Mouse (Mus musculus) brain, adult 2 months (tissue): ENCODE measurements around the gene Pxt1.
"Not testable (repeated sequence)": the region's sequence is repeated elsewhere in the genome, so short reads cannot be mapped to it uniquely, and the experiment has no call there.

Experiments
- DNase-seq: peaks from one replicate; pipeline ENCODE4 v3.0.0; 2011; ENCODE audit warnings: low read depth, low spot score

Pxt1 gene

GRCm38 (mm10) chr17:28943740-28944139 is at the start of gene Pxt1:
Pxt1 (minus strand) TSS chr17:28943840.
- no peak for DNase-seq

GRCm38 (mm10) chr17:28993004-28993403 is 49.4 kb upstream of the Pxt1 start:
- DNase-seq = not testable (repeated sequence)

- DNase-seq = peak; percentile 66
Observed at GRCm38 (mm10) chr17:28992105-28992504, 48.5 kb upstream of the Pxt1 start.

DNA sequence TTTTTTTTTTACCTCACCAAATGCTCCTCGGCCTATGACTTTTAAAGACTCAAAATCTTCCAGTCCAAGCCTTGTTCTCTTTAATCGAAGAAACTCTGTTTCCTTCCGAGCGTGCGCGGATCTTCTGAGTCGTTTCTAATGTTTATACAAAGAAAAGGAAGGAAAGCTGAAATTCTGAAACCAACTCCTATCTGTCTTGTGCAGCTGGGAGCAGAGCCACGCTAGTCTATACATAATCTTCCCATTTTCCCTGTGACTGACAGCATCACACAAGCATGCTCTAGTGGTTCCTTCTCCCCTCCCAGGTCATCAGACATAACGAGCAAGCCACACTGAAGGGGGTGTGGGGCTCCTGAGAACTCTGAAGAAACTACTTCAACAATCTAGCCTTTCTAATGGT is 47.6 kb upstream of the Pxt1 start:
- no peak for DNase-seq

- DNase-seq = no peak
Observed at GRCm38 (mm10) chr17:28990060-28990459, 46.4 kb upstream of the Pxt1 start.

- no peak for DNase-seq
Observed at GRCm38 (mm10) chr17:28988996-28989395, 45.4 kb upstream of the Pxt1 start.

- no peak for DNase-seq
Observed at GRCm38 (mm10) chr17:28988291-28988690, 44.7 kb upstream of the Pxt1 start.

DNA sequence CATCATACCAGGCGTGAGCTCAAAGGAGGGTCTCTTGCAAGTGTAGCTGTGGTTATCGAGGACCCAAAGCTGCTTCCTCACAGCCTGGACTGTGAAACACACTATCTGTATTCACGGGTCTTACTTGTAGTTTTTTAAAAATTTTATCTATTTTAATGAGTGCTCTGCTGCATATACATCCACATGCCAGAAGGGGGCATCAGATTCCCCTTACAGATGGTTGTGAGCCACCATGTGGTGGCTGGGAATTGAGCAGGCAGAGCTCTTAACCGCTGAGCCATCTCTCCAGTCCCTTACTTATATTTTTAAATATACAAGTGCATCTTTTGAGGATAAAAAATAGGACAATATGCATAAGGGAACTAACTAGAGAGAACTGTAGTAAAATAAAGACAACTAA is 44.1 kb upstream of the Pxt1 start:
- peak; percentile 73 for DNase-seq

- DNase-seq = no peak
Observed at GRCm38 (mm10) chr17:28986833-28987232, 43.2 kb upstream of the Pxt1 start.

DNA sequence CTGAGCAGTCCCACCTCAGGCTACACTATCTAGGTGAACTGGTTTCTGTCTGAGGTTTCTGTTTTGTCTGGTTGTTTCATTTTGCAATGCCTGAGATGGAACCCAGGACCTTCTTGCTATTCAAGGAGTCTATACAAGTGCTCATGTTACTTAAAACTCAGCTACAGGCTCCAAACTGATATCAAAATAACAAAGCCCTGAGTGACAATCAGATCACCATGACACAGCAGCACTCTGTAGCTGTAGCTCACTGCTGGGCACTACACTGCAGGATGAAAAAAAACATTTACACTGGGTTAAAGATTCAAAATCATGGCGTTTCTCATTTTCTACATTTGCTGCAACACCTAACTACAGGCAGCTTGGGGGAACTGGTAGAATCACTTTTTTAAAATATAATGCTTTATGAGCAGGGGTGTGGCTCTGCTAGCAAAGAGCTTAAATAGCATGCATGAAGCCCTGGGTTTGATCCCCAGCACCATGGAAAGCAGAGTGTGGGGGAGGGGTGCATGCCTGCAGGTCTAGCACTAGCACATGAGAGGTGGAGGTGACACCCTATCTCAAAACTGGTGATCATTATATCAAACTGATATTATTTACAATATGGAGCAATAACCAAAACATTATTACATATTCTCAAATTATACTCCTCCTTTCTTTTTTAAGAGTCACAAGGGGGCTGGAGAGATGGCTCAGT is 41.2 kb upstream of the Pxt1 start:
- no peak for DNase-seq

GRCm38 (mm10) chr17:28982591-28982990 is 39.0 kb upstream of the Pxt1 start:
- no peak for DNase-seq

GRCm38 (mm10) chr17:28981081-28981480 is 37.4 kb upstream of the Pxt1 start:
- DNase-seq = peak; percentile 23

DNA sequence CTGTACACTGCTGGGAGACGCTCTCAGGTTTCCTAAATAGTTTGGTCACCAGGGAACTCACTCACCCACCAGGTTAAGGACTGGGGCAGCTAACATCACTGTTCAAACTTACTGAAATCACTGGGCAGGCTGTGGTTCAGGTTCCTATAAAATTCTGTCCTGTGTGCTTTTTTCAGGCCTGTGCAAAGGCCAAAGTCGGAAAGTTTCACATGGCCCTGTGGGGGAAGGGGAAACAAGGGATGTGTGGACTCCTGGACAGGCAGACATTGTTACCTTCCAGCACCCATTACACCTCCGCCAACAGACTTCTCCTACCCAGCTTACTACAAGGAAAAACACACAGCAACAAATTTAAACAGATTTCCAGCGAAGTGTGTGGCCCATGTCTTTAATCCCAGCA is 35.5 kb upstream of the Pxt1 start:
- DNase-seq = no peak

DNA sequence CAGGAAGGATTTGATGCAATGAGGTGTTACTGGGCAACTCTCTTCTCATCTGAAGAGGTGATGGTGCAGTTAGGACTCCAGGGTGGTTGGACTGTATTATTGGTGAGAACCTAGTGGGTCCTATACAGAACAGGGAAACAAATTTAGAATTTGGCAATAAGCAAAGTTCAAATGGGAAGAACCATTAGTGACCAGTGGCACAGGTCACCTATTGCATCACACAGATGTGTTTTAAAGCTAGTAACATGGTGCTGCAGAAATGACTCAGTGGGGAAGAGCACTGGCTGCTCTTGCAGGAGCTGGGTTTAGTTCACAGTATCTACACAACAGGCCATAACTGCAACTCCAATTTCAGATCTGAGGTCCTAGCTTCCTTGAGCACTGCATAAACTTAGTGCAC is 26.5 kb upstream of the Pxt1 start:
- no peak for DNase-seq

DNA sequence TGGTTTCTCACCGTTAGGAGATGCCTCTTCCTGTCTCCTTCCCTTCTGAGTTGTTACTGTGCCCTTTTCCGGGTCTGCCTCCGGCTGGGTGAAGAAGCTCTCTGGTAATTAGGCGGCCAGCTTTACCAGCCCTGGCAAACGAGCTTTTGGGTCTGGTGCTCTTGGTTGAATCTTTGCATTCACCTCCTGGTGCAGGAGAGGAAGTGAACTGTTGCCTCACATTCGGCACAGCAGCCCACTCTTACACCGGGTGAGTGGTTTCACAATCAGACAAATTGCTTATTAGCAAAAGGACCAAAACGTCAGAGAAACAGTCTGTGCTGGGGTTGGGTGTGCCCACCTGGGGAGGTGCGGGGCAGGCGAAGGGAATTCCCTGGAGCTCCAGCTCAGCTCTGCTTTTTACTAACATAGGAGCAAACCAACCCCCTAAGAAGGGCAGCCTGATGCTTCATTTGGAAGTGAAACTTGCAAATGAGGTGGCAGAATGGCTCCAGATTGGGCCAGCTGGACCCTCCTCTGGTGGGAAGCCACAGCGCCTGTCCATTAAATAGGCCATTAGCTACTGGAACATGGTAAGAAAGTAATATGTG is 23.5 kb upstream of the Pxt1 start:
- DNase-seq = no peak

DNA sequence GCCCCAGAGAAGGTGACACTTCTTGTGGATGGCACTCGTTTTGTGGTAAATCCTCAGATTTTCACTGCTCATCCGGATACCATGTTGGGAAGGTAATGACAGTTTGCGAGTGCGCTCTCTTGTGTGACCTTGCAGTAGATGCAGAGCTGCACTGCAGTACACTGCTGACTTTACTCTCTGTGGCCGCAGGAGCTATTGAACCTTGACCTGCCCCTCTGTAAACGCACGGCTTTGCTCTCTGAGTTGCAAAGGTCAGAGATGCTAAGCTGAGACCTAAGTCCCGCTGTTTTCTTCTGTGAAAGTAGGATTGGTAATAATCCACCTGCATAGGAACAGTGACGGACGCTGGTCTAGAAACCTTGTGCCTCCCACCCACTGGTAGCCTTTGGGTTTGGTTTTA is 18.0 kb upstream of the Pxt1 start:
- no peak for DNase-seq

- DNase-seq = peak; percentile 36
Observed at GRCm38 (mm10) chr17:28960597-28960996, 17.0 kb upstream of the Pxt1 start.

DNA sequence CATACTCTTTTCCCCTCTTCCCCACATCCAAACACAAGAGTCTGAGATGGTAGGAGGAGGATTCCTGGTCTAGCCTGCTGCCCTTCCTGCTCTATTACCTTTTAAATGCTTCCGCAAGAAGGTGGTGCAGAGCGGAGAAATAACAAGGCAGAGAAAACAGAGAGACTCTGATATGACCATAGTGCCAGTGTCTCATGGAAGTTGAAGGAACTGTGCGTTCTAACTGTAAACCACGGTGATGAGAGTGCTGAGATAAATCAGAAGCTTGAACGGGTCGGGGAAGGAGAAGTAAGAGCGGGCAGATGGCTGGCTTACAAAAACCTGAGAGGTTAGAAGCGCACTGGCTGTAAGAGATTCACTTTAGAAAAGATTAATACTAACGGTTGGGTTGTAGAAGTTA is 10.8 kb upstream of the Pxt1 start:
- no peak for DNase-seq

GRCm38 (mm10) chr17:28953251-28953650 is 9.6 kb upstream of the Pxt1 start:
- no peak for DNase-seq

DNA sequence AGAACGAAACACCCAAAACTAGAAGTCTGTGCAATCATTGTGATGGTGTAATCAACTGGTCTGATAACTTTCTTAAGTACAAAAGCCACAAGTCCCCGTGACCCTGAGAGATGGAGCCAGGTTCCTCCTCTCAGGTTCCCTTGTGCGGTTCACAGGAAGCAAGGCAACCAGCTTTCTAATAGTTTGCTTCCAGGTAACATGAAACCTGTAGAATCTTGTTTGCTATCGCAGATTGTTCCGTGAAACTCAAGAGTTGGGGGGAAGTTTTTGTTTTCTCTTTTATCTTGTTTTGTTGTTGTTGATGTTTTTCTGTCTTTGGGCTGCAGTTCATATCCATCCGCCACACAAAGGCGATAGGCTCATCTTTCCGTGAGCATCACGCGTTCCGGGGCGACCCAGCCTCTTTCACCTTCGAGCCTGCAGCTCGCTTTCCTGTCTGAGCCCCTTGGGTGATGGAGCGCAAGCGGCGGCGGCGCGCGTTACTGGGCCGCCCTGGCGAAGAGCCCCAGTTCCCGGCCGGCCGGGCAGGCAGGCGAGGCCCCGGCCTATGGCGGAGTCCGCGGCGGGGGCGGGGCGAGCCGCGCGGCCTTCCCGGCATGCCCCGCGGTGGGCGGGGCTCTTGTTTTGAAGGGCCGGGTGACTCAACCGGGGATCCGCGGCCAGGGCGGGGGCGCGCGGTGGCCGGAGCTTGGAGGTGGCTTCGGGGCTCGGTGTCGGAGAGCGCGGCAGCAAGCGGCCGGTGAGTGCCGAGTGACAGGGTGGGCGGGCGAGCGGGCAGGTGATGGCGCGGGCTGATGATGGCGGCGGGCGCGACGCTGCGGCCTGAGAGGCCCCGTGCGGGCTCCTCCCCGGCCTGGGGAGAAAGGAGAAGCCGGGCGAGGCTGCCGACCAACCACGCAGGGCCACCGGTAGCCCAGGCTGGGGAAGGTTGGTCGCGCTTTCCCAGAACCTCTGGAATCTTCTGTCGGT is 8.5 kb upstream of the Pxt1 start, which contains the start of gene Kctd20:
Gene Kctd20, plus strand, starts transcription at position 120 of the 969 bp plus-strand sequence.
- peak; percentile 93 for DNase-seq

DNA sequence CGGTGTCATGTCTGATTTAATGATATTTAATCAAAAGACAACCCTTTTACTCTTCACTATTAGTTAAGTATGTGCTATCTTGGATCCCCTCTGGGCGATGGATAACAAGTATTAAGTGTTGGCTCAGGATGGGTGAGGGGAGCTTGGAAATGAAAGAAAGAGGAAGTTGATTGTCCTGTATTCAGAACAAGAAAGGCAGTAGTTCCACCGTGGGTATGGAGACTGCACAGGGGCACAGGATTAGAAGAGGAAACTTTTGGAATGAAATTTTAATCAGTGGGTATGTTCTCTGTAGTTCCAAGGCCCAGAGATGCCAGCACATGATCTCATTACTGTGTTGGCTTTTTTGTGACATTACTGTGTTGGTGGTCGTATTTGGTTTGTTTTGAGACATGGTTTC is 7.1 kb upstream of the Pxt1 start:
- DNase-seq = no peak

DNA sequence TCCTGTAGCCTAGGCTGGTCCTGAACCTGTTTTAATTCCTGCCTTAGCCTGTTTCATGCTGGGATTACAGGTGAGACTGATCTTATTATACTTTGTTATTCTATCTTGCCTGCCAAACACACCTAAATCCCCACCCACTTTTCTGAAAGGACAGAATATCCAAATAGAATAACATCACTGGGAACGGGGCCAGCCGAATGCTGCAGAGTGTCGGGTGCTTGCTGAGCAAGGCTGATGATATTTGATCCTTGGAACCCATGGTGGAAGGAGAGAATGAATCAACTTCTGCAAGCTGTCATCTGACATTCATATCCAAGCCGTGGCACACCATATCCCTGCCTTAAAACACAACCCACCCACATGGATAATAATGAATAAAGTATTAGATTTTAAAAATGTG is 5.0 kb upstream of the Pxt1 start:
- DNase-seq = peak; percentile 44
